Mouse (Mus musculus): ENCODE results near the gene Map4k1. TPM values are rescaled to one million over a fixed set of nuclear protein-coding genes. Genes with fewer than 3 reads are reported as not detected.
A peak's percentile ranks its signal among the peaks of the same experiment; 100 is the strongest.

Gene Map4k1
- total RNA-seq, 2 experiments from 2014 or later, result 0.27 to 0.46 TPM

GRCm38 (mm10) chr7:28971770-28972269, 10.0 kb upstream of the Map4k1 start:
- peak in 1 of 2 experiments; percentile 19 for DNase-seq
- intact Hi-C loops (cut with DNase I), result loop anchor here (5.0 kb wide), 1 partner anchor 175 kb away; no protein-coding TSS in a partner anchor

DNA sequence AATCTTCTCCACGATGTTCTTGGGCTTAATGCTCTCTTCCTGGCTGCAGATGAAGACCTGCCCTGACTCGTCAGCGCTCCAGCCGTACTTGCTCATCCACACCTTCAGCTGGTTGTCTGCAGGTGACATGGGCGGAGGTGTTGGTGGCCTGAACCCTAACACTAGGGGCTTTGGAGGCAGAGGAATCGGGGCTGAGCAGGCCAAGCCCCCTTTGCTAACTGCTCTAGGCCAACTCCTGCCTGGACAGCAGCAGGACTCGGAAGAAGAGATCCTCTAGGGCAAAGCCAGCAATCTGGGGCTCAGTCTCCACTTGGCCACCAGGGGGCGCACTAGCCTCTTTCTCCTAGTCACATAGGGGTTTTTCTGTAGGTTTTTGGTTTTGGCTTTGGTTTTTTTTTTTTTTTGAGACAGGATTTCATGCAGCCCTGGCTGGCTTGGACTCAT, 9.3 kb upstream of the Map4k1 start:
- intact Hi-C loops (cut with DNase I), result loop anchor here (5.0 kb wide), 1 partner anchor 175 kb away; no protein-coding TSS in a partner anchor
- peak; percentile 66 to 72 for DNase-seq

GRCm38 (mm10) chr7:28973025-28973424, 8.8 kb upstream of the Map4k1 start:
- no peak for DNase-seq
- intact Hi-C loops (cut with DNase I), result loop anchor here (5.0 kb wide), 1 partner anchor 176 kb away; no protein-coding TSS in a partner anchor

GRCm38 (mm10) chr7:28977556-28977955, 4.3 kb upstream of the Map4k1 start:
- intact Hi-C loops (cut with DNase I), result no loop called here
- no peak for DNase-seq

- DNase-seq, result no peak
- intact Hi-C loops (cut with DNase I), result loop anchor here (10.0 kb wide), 1 partner anchor 312 kb away; no protein-coding TSS in a partner anchor
Observed at GRCm38 (mm10) chr7:28982274-28983013, 594 bp downstream of the Map4k1 start.

- no peak for DNase-seq
- intact Hi-C loops (cut with DNase I), result loop anchor here (10.0 kb wide), 1 partner anchor 312 kb away; no protein-coding TSS in a partner anchor
Observed at GRCm38 (mm10) chr7:28983141-28983564, 1.3 kb downstream of the Map4k1 start.

GRCm38 (mm10) chr7:28983849-28984248, 2.0 kb downstream of the Map4k1 start:
- DNase-seq, result no peak
- intact Hi-C loops (cut with DNase I), result loop anchor here (10.0 kb wide), 1 partner anchor 311 kb away; no protein-coding TSS in a partner anchor

DNA sequence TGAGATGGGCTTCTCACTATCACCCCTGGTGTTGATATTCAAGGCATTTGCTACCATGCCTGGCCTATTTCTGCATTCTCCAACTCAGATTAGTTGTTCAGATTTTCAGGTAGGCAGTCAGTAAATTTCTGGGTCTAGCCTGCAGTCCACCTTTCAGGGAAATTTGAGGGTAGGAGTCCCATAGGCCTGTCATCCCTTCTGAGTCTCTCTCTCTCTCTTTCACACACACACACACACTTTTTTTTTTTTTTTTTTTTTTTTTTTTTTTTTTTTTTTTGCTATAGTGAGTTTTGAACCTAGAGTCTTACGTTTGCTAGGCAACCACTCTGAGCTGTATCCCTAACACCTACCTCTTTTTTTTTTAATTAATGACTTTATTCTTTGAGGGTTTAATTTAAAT, 2.6 kb downstream of the Map4k1 start:
- no peak for DNase-seq
- intact Hi-C loops (cut with DNase I), result loop anchor here (10.0 kb wide), 1 partner anchor 310 kb away; no protein-coding TSS in a partner anchor

DNA sequence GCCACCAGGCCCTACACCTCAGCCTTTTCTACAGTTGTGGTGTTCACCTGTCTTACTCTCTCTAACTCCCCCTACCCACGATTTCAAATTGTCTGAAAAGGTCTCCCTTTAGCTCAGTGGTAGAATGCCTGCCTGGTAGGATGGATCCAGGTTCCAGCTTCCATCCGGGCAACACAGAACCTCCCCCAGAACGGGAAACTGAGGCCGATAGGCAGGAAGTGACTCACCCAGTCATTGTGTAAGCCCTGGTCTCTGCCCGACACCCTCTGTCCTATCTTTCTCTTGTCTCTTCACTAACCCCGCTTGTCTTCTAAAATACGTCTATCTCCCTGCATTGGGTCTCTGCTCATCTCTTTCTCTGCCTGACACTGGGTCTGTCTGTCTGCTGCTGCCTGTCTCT, 3.4 kb downstream of the Map4k1 start:
- intact Hi-C loops (cut with DNase I), result loop anchor here (10.0 kb wide), 1 partner anchor 310 kb away; no protein-coding TSS in a partner anchor

DNA sequence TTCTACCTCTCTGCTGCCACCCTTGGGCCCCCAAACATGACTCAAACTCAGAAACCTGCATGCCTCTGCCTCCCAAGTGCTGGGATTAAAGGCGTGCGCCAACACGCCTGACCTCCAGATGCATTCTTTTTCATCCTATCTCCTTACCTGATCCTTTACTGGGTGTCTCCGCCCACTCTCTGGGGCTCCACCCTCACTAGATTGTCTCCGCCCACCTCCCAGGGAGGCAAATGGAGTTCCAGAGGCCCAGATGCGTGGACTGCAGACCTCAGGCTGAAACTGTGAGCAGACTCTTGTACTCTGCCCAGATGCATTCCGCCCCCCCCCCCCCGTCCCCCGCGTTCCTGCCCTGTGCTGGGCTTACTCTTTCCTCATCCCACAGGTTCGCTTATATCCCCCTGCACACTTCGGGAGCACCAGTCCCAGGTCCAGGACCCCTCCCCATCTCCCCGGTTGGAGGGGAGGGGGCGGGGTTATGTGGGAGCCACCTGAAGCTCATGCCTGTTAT, 9.0 kb downstream of the Map4k1 start:
- intact Hi-C loops (cut with DNase I), result no loop called here
- no peak for DNase-seq

More for the DNA sequence above, 3.4 kb downstream of the Map4k1 start:
- DNase-seq, result no peak

DNA sequence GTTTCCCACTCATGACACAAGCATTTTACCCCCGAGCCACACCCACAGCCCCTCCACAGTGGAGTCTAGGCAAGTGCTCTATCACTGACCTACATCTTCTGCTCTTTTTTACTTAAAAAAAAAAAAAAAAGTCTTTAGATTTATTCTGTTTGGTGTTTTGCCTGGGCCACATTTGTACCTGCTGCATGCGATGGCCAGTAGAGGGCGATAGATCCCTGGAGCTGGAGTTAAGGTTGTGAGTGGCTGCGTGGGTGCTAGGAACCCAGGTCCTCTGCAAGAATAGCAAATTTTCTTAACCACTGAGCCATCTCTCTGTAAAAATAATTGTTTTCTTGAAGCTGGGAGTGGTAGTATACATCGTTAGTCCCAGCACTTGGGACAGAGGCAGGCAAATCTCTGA, 9.8 kb downstream of the Map4k1 start:
- no peak for DNase-seq
- intact Hi-C loops (cut with DNase I), result no loop called here

DNA sequence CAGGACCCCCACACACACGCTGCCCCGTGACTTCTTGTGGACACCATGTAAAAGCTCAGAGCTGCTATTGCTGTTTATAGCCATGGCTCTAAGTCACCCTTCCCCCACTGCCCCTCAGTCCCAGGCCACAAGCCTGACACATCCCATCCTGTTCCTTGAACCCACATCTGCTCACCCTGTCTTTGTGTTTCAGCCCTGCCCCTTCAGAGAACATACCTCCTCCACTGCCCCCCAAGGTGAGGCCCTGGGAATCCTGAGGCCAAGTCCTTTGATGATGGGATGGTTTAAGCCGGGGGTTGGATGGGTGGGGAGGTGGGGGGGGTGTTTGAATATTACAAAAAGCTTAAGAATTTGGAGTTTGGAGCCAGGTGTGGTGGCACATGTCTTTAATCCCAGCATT, 11.1 kb downstream of the Map4k1 start:
- intact Hi-C loops (cut with DNase I), result no loop called here
- DNase-seq, result no peak

GRCm38 (mm10) chr7:28993402-28993801, 11.6 kb downstream of the Map4k1 start:
- intact Hi-C loops (cut with DNase I), result no loop called here

GRCm38 (mm10) chr7:29000651-29001605, 19.1 kb downstream of the Map4k1 start:
- peak; percentile 49 to 56 for DNase-seq
- intact Hi-C loops (cut with DNase I), result no loop called here

More at GRCm38 (mm10) chr7:28993402-28993801, 11.6 kb downstream of the Map4k1 start:
- no peak for DNase-seq

DNA sequence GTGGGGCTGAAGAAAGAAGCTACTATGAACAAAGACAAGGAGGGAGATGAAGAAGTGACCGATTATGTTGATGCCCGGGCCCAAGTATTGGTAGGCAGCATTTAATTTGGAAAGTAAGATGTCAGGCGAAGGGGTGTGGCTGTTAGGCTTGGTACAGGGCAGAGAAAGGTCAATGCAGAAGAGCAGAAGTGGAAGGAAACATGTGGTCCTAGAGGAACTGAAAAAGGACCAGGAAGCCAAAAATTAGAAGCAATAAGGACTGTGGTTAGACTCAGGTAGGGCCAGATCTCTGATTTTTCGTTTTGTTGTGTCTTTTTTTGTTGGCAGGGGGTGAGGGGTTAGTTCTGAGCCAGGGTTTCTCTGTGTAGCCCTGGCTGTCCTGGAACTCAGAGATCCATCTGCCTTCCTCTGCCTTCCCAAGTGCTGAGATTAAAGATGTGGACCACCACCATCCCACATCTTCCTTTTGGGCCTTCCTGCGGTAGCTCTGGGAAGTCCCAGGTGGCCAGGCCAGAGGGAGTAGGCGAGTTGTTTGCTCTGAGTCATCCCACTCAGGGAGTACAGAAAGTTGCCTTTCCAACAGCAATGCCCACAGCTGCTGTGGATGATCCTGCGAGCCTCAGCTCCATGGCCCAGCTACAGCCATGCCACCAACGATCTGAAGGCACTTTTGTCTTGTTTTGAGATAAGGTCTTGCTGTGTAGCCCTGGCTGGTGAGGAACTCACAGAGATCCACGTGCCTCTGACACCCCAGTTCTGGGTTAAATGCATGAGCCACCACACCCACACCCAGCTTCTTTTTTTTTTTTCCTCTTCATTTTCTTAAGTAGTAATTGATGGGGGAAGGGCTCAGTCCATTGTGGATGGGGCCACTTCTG, 25.6 kb downstream of the Map4k1 start:
- intact Hi-C loops (cut with DNase I), result no loop called here
- no peak for DNase-seq

- intact Hi-C loops (cut with DNase I), result no loop called here
- no peak for DNase-seq
Observed at GRCm38 (mm10) chr7:29008171-29008570, 26.3 kb downstream of the Map4k1 start.

DNA sequence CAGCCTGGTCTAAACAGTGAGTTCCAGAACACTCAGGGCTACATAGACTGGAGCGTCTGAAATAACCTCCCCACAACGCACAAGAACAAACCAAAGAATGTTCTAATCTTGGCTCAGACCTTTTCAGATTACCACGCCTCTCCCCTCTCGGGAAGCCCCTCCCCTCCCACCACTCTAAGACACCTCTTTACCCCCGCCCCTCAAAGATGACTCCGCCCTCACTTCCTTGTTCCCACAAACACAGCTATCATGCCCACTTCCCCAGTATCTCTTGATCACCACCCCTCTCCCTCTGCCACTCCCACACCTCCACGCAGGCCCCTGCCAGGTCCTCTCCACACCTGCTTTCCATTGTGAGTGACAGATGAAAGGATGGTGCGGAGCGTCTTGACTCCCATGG, 26.9 kb downstream of the Map4k1 start:
- no peak for DNase-seq

DNA sequence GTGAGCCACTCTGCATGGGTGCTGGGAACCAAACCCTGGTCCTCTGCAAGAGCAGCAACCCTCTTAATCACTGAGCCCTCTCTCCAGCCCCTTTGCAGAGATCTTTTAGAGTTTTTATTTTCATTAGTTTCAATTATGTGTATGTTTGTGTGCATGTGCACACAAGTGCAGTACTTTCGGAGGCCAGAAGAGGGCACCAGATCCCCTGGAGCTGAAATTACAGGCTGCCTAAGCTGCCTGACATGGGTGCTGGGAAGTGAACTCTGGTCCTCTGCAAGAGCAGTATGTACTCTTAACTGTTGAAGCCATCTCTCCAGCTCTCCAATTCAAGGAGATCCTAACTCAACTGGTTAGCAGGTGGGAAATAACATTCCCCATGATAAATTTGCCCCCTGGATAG, 33.1 kb downstream of the Map4k1 start:
- intact Hi-C loops (cut with DNase I), result no loop called here

More for the DNA sequence above, 26.9 kb downstream of the Map4k1 start:
- intact Hi-C loops (cut with DNase I), result no loop called here

GRCm38 (mm10) chr7:29016440-29016839, 34.6 kb downstream of the Map4k1 start:
- intact Hi-C loops (cut with DNase I), result no loop called here
- DNase-seq, result no peak

More for the DNA sequence above, 33.1 kb downstream of the Map4k1 start:
- DNase-seq, result no peak

All from gastrocnemius, postnatal 36 days (tissue).